Mouse (Mus musculus): ENCODE data around the gene 2410004P03Rik.

The 2410004P03Rik gene

DNA sequence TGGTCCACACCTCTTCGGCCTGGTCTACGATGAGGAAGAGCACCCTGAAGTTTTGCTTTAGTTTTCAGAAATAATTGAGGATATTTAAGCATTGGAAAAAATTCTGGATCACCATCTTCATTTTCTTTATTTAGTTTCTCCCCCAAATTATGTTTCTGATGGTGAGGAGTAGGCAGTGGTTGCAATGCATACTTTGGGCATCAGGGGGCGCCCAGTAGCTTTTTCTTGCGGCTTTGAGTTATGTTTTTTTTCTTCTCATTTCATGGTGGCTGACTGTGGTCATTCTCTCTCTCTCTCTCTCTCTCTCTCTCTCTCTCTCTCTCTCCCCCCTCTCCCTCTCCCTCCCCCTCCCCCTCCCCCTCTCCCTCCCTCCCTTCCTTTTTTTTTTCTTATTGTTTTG, 6.9 kb upstream of the 2410004P03Rik start:
- peak; percentile 79 for DNase-seq

DNA sequence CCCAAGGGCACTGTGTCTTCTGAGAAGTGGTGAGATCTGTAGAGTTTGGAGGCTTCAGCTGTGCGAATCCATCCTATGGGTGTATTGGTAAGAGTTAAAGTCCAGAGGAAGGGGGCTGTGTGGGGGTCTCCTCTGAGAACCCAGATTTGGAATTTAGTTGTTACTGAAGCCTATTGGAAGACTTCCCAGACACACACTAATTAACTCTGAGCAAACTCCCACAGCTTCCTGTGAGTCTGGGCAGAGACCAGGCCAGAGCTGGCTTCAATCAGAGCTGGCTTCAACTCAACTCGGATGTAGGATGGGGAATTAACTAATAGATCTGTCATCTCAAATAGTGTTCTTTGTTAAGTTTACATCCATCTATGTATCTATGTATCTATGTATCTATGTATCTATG, 4.2 kb upstream of the 2410004P03Rik start:
- DNase-seq = peak; percentile 50

DNA sequence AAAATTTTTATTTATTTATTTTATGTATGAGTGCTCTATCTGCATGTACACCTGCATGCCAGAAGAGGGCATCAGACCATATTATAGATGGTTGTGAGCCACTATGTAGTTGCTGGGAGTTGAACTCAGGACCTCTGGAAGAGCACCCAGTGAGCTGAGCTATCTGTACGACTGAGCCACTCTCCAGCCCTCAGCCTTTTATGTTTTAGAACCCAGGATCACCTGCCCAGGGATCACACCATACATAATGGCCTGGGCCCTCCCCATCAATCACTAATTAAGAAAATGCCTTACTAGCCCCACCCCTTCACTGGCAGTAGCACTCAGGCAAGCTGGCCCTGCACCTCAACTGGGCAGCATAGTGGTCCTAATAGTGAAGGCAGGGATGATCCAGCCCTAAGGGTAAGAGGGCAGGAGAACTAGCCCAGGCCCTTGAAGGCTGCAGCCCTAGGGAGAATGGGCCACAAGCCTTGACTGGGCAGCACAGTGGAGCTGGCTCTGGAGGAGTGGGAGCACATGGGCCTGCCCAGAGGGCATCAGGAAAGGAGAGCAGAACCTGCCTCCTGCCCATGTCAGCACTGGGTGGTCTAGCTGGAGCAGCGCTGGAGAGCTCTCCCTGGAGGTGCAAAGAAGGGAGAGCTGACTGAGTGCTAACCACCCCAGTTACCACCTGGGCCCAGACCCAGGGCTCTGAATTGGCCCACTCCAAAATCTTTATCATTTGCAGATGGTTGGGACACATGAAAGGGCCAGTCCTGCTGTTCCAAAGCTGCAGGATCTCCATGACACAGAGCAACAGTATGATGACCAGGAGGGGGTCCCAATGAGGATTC, 756 bp upstream of the 2410004P03Rik start:
- no peak for DNase-seq

DNA sequence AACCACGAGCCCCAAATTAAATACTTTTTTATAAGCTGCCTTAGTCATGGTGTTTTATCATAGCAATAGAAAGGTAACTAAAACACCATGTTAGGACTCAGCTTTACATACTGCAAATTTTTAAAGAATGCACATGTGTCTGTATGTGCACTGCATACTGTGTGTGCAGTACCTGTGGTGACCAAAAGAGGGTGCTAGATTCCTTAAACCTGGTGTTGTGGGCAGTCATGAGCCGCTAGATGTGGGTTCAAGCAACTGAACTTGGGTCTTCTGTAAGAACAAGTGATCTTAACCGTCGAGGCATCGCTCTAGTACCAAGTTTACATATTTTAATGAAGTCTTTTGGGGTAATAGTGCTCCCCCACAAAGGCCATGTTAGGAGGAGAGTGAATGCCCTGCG, 2.1 kb downstream of the 2410004P03Rik start:
- DNase-seq = no peak

DNA sequence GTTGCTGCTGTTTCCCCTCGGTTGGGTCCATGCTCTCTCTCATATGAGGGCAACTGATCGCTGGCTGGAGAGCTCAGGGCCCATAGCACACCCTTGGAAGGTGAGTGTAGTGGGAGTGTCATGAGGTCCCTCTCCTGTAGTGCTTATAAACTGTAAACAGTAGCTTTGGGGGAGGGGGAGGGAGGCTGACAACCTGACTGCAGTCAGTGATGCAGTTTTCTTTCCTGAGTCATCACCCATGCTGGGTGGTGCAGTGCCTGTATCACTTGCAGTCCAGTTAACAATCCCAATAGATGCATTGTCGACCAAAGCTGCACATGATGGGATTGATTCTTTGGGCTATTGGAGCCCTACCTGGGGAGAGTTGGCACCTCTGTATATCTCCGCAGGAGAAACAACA, 10.3 kb downstream of the 2410004P03Rik start:
- no peak for DNase-seq

DNA sequence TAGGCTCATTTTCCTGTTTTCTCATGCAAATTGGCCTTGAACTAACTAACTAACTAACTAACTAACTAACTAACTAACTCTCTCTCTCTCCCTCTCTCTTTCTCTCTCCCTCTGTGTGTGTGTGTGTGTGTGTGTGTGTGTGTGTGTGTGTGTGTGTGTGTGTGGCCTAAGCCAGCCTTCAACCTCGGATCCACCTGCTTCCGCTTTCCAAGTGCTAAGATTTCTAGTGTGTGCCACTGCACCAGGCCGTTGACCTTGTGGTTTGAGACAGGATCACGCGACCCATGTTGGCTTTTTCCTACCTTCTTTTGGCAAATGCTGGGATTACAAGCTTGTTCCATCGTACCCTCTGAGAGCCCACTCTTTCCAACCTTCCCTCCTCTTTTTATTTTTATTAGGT, 10.9 kb downstream of the 2410004P03Rik start:
- DNase-seq = no peak

DNA sequence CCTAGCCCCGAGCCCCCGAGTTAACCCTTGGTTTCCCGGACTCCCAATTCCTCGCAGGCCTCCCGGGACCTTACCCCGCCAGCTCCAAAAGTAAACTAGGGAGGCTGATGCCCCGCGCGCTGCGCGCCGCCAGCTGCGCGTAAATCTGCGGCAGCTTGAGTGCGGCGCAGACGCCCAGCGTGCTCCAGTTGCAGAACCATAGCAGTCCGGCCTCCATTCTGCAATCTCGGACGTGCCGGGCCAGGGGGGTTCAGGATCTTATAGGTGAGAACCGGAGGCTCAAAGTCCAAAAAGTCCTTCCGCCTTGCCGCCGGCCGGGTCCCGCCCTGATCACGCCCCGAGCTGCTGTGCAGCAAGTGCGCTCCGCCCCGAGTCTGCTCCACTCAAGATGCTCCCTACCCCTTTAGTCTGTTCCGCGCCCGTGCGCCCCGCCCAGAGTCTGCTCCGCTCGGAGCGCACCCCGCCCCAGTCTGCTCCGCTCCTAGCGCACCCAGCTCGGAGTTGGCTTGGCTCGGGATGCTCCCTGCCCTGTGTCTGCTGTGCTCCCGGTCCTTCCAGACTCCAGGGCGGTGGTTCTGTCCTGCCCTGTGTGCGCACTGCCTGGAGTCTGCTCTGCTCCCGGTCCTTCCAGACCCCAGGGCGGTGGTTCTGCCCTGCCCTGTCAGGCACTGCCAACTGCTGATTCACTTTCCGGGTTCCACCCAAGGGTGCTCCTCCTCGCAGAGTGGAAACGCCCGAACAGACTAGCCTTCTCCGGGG, 11.6 kb downstream of the 2410004P03Rik start, which contains the start of gene Pqlc3:
Pqlc3 (minus strand) TSS at position 670 of the 759 bp plus-strand sequence.
- DNase-seq = peak; percentile 90

DNA sequence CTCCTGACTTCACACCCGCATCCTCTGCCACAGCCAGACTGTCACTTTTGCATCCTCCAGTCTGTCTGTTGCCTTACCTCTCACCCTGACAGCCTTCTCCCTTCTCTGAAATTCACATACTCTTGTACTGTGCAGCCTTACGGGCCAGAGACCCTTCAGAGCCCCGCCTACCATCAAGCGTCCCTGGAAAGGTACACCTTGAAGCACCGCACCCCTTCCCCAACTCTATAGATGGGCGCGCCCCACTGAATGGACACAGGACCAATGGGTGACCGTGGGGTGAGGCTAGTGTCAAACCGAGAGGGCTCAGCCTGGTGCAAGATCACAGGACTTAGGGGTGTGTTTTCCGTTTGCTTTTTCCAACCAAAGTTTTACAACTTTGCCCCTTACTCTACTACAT, 12.4 kb downstream of the 2410004P03Rik start:
- no peak for DNase-seq

DNA sequence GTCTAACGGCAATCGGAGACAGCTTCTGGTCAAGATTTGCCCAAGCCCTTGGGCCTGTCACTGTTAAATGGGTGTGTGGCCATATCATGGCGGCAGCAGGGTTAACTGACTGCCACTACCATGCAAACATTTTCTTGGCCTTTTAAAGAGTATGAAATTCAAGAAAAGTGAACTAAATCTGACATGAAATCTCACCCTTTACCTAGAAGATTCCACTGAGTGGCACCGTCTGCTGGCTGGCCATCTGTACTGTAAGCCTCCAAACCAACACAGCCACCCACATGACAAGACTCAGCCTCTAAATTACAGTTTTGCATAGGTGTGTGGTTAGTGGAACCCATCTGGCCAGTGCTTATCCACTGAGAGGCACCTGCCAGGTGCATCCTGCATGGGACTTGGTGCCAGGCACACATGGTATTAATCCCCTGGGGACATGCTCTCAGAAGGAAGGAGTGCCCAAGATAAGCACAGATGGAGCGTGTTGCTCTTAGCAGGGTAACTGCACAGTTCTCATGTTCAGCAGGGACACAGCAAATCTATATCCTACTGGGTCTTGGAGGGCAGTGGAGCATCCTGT, 14.6 kb downstream of the 2410004P03Rik start:
- no peak for DNase-seq

DNA sequence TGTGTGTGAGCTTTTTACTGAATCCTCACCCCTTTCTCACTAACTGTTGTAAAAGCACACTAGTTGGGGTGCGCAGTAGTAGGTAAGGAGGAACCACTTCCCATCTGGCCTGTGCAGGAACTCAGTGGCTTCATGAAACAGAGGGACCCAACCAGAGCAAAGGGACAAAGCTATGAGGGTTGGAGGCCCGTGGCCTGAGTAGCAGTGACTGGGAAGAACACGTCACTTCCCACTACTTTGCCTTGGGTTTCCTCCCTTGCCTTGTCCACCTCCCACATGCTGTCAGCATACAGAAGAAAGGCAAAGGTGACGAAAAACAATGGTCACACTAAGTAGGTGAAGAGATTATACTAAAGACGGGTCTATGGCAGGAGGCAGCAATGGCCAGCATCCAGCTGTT, 15.2 kb downstream of the 2410004P03Rik start:
- DNase-seq = no peak

DNA sequence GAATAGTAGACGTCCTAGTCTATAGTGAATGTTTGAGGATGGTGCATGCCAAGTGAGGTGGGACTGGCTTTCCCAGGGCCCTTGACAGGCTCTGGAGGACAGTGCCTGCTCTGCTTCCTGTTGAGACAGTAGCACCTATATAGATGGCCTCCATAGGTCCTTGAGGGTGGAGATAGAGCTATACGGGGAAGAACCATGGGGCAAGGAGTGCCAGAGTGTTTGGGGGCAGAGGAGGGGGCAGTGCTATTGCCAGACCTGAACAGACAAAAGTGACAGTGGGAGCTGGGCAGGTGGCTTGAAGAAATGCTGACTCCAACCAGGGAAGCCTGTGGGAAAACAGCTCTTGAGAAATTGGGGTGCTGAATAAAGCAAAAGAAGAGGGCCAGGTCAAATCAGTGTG, 17.2 kb downstream of the 2410004P03Rik start:
- DNase-seq = no peak

DNA sequence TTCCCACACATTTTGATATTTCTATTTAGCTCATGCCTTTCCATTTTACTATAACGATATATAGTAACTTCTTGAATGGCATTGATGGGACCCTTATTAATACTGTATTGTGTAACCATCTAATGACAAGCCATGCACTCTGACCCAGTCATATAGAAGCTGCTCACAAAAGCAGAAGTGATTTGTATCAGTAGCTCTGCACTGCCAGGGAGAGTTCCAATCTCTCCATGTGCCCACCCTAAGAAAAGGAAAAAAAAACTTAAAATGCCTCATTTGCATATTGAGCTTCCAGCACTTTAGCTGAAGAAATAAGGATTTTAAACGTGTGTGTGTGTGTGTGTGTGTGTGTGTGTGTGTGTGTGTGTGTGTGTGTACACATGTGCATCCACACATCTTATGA, 19.2 kb downstream of the 2410004P03Rik start:
- DNase-seq = no peak

DNA sequence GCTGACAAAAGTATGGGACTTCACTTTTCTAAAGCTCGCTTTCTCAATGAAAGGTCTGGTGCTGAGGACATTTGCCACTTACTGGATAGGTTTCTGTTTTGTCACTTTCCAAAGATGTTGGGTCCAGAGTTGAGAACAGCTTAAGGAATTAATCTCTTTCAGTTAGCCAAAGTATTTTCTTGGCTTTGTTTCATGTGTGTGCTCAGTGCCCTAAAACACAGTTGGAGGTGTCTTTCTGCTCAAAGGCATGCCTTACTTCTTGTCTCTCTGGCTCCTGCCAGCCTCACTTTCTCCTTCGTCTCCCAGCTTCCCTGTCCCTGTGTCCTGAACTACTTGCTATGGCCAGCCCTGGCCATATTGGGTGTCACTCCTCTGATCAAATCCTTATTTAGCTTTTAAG, 20.2 kb downstream of the 2410004P03Rik start:
- no peak for DNase-seq

DNA sequence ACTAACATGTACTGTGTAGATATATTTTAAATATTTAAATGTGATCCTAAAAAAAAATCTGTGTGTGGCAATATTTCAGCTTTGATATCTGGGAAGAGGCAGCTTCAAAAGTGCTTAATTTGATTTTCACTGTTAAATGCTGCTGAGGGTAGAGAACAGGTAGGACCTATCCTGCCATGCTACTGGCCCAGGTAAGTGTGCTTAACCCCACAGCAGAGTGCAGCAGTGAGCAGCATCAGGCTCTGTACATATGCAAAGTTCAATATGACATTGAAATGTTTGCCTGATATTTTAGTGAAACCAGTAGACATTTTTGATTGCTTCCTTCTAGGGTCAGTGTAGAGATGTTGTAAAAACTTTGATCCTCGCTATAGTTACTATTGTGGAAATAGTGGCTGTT, 25.7 kb downstream of the 2410004P03Rik start:
- DNase-seq = no peak

DNA sequence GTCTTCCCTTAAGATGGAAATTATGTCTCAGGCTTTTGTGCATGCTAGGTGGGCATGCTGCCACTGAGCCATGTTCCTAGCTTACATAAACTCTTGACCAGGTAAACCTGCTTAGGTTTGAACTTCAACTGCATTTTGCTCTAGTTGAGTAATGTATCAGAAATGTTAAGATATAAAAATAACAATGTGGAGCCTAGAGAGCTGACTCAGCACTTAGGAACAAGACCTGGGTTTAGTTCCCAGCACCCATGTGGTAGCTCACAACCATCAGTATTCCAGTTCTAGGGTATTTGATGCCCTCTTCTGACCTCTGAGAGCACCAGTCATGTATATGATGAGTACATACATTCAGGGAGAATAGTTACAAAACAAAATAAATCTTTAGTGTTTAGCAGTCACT, 34.4 kb downstream of the 2410004P03Rik start:
- DNase-seq = no peak

DNA sequence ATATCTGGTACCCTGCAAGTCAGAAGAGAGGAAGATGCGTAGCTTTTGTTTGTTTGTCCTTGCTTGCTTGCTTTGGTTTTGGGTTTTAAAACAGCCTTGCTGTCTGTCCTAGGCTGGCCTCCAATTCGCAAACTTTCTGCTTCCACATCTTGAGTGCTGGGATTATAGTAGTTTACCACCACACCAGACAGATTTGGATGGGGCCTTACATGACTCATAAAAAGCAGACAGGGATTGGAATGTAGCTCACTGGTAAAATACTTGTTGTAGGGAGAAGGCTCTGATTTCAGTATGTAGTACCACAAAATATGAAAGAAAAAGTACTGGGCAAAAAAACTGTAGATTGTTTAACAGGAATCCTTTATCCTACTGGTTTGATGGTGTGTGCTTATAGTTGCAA, 44.7 kb downstream of the 2410004P03Rik start:
- DNase-seq = no peak

DNA sequence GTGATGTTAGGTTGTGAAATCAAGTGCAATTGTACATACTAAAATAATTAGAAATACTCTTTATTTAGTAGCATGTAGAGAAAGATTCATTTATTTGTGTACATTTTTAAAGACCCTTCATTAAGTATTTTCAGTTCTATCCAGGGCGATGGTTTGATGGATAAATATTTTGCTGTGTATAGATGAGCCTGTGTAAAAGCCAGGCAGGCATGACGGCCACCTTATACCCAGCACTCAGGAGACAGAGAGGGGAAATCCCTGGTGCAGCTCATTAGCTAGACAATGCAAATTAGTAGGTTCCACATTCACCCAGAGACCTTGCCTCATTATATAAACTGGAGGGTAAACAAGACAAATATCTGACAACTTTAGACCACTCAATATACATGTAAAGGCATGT, 48.2 kb downstream of the 2410004P03Rik start:
- DNase-seq = no peak

DNA sequence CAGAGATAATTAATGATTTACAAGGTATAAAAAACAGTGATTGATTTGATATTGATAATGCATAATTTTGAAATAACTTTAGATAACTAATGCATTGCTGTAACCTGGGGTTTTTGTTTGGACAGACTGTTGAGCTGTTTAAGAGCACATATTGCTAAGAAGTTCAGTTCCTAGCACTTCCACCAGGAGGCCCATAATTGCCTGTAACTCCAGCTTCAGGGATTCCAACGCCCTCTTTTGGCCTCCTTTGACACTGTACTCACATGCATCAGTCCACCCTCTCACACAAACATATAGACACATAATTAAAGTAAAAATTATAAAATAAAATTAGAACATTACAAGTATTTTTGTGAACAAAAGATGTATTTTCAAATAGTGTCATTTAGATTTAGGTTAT, 52.7 kb downstream of the 2410004P03Rik start:
- peak; percentile 15 for DNase-seq
